Mouse (Mus musculus) heart, embryonic 14.5 days (tissue): ENCODE measurements around the gene Pde9a. TPM values are rescaled to one million over a fixed set of nuclear protein-coding genes. Genes with fewer than 3 reads are reported as not detected.

Experiments
- ATAC-seq: fragments of 200-750 bp; cut with Nextera tagmentation; 2 replicates; pipeline ENCODE4 v1.8.0; 2017; ENCODE audit warnings: low read depth, moderate TSS enrichment; ENCODE audit not compliant: insufficient number of reproducible peaks, insufficient read depth, low FRiP score
- H3K27ac ChIP-seq, 2 experiments: fragments of 200-500 bp in 1 of 2; fragments of 300-500 bp in 1 of 2; sonication (generic) in 1 of 2; replicated peaks in 1 of 2; 2 replicates each; pipeline ENCODE4 v1.5.1; 2012 to 2014; ENCODE audit warnings: low read depth in 2 of 2, low read length in 2 of 2, control low read depth in 1 of 2, mild to moderate bottlenecking in 1 of 2, mixed read lengths in 1 of 2; ENCODE audit not compliant: control insufficient read depth in 1 of 2, insufficient read depth in 1 of 2
- H3K27me3 ChIP-seq: fragments of 300-500 bp; sonication (generic); 2 replicates; pipeline ENCODE4 v1.6.1; 2014; ENCODE audit warnings: mild to moderate bottlenecking, low read length, control low read depth; ENCODE audit not compliant: control insufficient read depth, insufficient read depth
- H3K36me3 ChIP-seq: fragments of 300-500 bp; sonication (generic); 2 replicates; pipeline ENCODE4 v1.6.1; 2014; ENCODE audit warnings: mild to moderate bottlenecking, control low read depth, low read length, mixed read lengths; ENCODE audit not compliant: control insufficient read depth, insufficient read depth
- H3K4me1 ChIP-seq, 2 experiments: fragments of 200-500 bp in 1 of 2; fragments of 300-500 bp in 1 of 2; sonication (generic) in 1 of 2; 2 replicates each; pipeline ENCODE4 v1.6.1; 2012 to 2014; ENCODE audit warnings: low read length in 2 of 2, control low read depth in 1 of 2, mixed read lengths in 1 of 2; ENCODE audit not compliant: control insufficient read depth in 2 of 2, insufficient read depth in 2 of 2
- H3K4me2 ChIP-seq: fragments of 300-500 bp; sonication (generic); 2 replicates; pipeline ENCODE4 v1.6.1; 2014; ENCODE audit warnings: mild to moderate bottlenecking, low read length
- H3K4me3 ChIP-seq, 2 experiments: fragments of 200-500 bp in 1 of 2; fragments of 300-500 bp in 1 of 2; sonication (generic) in 1 of 2; 2 replicates each; pipeline ENCODE4 v1.5.1; 2012 to 2014; ENCODE audit warnings: low read length in 2 of 2, mild to moderate bottlenecking in 2 of 2, control low read depth in 1 of 2, low read depth in 1 of 2, moderate library complexity in 1 of 2; ENCODE audit not compliant: control insufficient read depth in 1 of 2, insufficient read depth in 1 of 2
- H3K9ac ChIP-seq: fragments of 300-500 bp; sonication (generic); 2 replicates; pipeline ENCODE4 v1.6.1; 2014; ENCODE audit warnings: mild to moderate bottlenecking, low read length
- H3K9me3 ChIP-seq: fragments of 300-500 bp; sonication (generic); 2 replicates; pipeline ENCODE4 v1.6.1; 2016; ENCODE audit warnings: low read length, control low read depth; ENCODE audit not compliant: control insufficient read depth
- WGBS: fragments of 180-500 bp; shearing (Covaris S2); extraction: QIAGEN DNeasy Blood & Tissue Kit; methylation state at CpG from one replicate; pipeline ENCODE4 v1.1.7; 2014; 5-methylcytosine and 5-hydroxymethylcytosine counted together
- polyA plus RNA-seq: library from polyadenylated mRNA; unstranded; fragments of >200 nt; fragmentation: Nextera tagmentation; extraction: Ambion mirVana; gene quantifications from 2 replicates; pipeline ENCODE4 v1.2.1, GENCODE M21; 2014

The Pde9a gene
- polyA plus RNA-seq, 1 experiment from 2014 or later = 9.1 TPM

GRCm38 (mm10) chr17:31453476-31453875 is 67.5 kb downstream of the Pde9a start:
- no peak overlapping the region for H3K27ac ChIP-seq
- no peak for ATAC-seq

GRCm38 (mm10) chr17:31454056-31454455 is 68.0 kb downstream of the Pde9a start:
- Histone ChIP-seq H3K9me3 (no peaks in the 10 kb centered on the region), H3K4me2 (no peak overlapping the region), H3K27me3 (no peaks in the 10 kb centered on the region), H3K36me3 (no peaks in the 10 kb centered on the region), H3K27ac (no peak overlapping the region), H3K4me3 (no peak overlapping the region), H3K9ac (no peak overlapping the region), H3K4me1 (peaks cover 0 to 4% of the 10 kb centered on the region in 2 experiments; a peak in 1 of 4 replicates)
- 88% methylated on average over 9 of the region's 9 CpGs for WGBS
- ATAC-seq = no peak

More at GRCm38 (mm10) chr17:31453476-31453875, 67.5 kb downstream of the Pde9a start:
- Histone ChIP-seq H3K36me3 (no peaks in the 10 kb centered on the region), H3K9me3 (no peaks in the 10 kb centered on the region), H3K4me3 (no peak overlapping the region), H3K4me2 (no peak overlapping the region), H3K9ac (no peak overlapping the region), H3K27me3 (no peaks in the 10 kb centered on the region), H3K4me1 (peaks cover 0 to 4% of the 10 kb centered on the region in 2 experiments; a peak in 1 of 4 replicates)
- 56% methylated on average over 3 of the region's 3 CpGs for whole genome bisulfite sequencing

GRCm38 (mm10) chr17:31456723-31457567 is 70.9 kb downstream of the Pde9a start:
- ATAC-seq = no peak
- Histone ChIP-seq H3K27me3 (no peaks in the 10 kb centered on the region), H3K4me2 (no peak overlapping the region), H3K4me1 (peaks cover 0 to 4% of the 10 kb centered on the region in 2 experiments; a peak in 1 of 4 replicates), H3K36me3 (0 out of 2 replicates have a peak, but pooled peaks cover 4% of the 10 kb centered on the region), H3K9me3 (no peaks in the 10 kb centered on the region), H3K27ac (no peak overlapping the region), H3K4me3 (no peak overlapping the region), H3K9ac (no peak overlapping the region)
- 63% methylated on average over 18 of the region's 18 CpGs for WGBS

GRCm38 (mm10) chr17:31460416-31460815 is 74.4 kb downstream of the Pde9a start:
- Histone ChIP-seq H3K27ac (no peak overlapping the region), H3K27me3 (no peaks in the 10 kb centered on the region), H3K4me1 (no peaks in the 10 kb centered on the region; a peak in 1 of 4 replicates), H3K9ac (no peak overlapping the region), H3K9me3 (no peaks in the 10 kb centered on the region), H3K4me3 (no peak overlapping the region), H3K36me3 (0 out of 2 replicates have a peak, but pooled peaks cover 4% of the 10 kb centered on the region), H3K4me2 (no peak overlapping the region)
- 71% methylated on average over 4 of the region's 4 CpGs for WGBS
- ATAC-seq = no peak

GRCm38 (mm10) chr17:31462506-31462905 is 76.5 kb downstream of the Pde9a start:
- Histone ChIP-seq H3K4me3 (no peak overlapping the region), H3K9ac (no peak overlapping the region), H3K27ac (no peak overlapping the region), H3K9me3 (no peaks in the 10 kb centered on the region; the same call in 1 of the 2 replicates), H3K27me3 (no peaks in the 10 kb centered on the region), H3K4me1 (no peaks in the 10 kb centered on the region), H3K36me3 (peaks cover 16% of the 10 kb centered on the region; the same call in 1 of the 2 replicates), H3K4me2 (no peak overlapping the region)
- WGBS = 65% methylated on average over 2 of the region's 2 CpGs
- no peak for ATAC-seq

- no peak overlapping the region for H3K27ac ChIP-seq
- H3K4me1 ChIP-seq = no peaks in the 10 kb centered on the region
- no peak overlapping the region for H3K4me2 ChIP-seq
- no peak overlapping the region for H3K9ac ChIP-seq
- no peak for ATAC-seq
- 83% methylated on average over 3 of the region's 3 CpGs for WGBS
- no peaks in the 10 kb centered on the region; the same call in 1 of the 2 replicates for H3K9me3 ChIP-seq
- H3K27me3 ChIP-seq = no peaks in the 10 kb centered on the region
- no peak overlapping the region for H3K4me3 ChIP-seq
- peaks cover 12% of the 10 kb centered on the region; the same call in 1 of the 2 replicates for H3K36me3 ChIP-seq
Observed at GRCm38 (mm10) chr17:31466854-31467253, 80.8 kb downstream of the Pde9a start.

GRCm38 (mm10) chr17:31468496-31468895 is 82.5 kb downstream of the Pde9a start:
- H3K4me3 ChIP-seq = no peak overlapping the region
- no peaks in the 10 kb centered on the region for H3K27me3 ChIP-seq
- H3K4me1 ChIP-seq = no peaks in the 10 kb centered on the region
- no peak overlapping the region for H3K27ac ChIP-seq
- peaks cover 12% of the 10 kb centered on the region; the same call in 1 of the 2 replicates for H3K36me3 ChIP-seq
- ATAC-seq = no peak
- no peaks in the 10 kb centered on the region; the same call in 1 of the 2 replicates for H3K9me3 ChIP-seq
- no peak overlapping the region for H3K4me2 ChIP-seq
- no peak overlapping the region for H3K9ac ChIP-seq
- 56% methylated on average over 5 of the region's 5 CpGs for WGBS
